Mouse (Mus musculus): ENCODE measurements around the gene Gm20388. TPM values are rescaled to one million over a fixed set of nuclear protein-coding genes. Genes with fewer than 3 reads are reported as not detected.

Gene Gm20388
- polyA plus RNA-seq, 1 experiment, result 0.36 TPM

- Histone ChIP-seq H3K27me3 (ENCODE audit: control insufficient read depth) (no peaks in the 10 kb centered on the region), H3K36me3 (ENCODE audit: control insufficient read depth) (no peaks in the 10 kb centered on the region), H3K4me3 (replicated peaks) (no peak overlapping the region), H3K4me1 (ENCODE audit: control insufficient read depth) (no peaks in the 10 kb centered on the region), H3K9me3 (ENCODE audit: control insufficient read depth, low read length) (no peaks in the 10 kb centered on the region)
- TF ChIP-seq TAL1 (IDR thresholded peaks at IDR 0.05; ENCODE audit: low read length) (no peak), GATA1 (IDR thresholded peaks at IDR 0.05; ENCODE audit: low read length) (no peak)
These were observed 898.4 kb downstream of the Gm20388 start for GRCm38 (mm10) chr8:120809050-120809449.

GRCm38 (mm10) chr8:120811953-120812352, 901.3 kb downstream of the Gm20388 start:
- Histone ChIP-seq H3K4me3 (replicated peaks) (no peak overlapping the region), H3K27me3 (ENCODE audit: control insufficient read depth) (no peaks in the 10 kb centered on the region), H3K4me1 (ENCODE audit: control insufficient read depth) (no peaks in the 10 kb centered on the region), H3K9me3 (ENCODE audit: control insufficient read depth, low read length) (no peaks in the 10 kb centered on the region), H3K36me3 (ENCODE audit: control insufficient read depth) (no peaks in the 10 kb centered on the region)
- TF ChIP-seq GATA1 (IDR thresholded peaks at IDR 0.05; ENCODE audit: low read length) (no peak), TAL1 (IDR thresholded peaks at IDR 0.05; ENCODE audit: low read length) (no peak)

GRCm38 (mm10) chr8:120813028-120813427, 902.4 kb downstream of the Gm20388 start:
- Histone ChIP-seq H3K4me1 (ENCODE audit: control insufficient read depth) (no peaks in the 10 kb centered on the region), H3K36me3 (ENCODE audit: control insufficient read depth) (no peaks in the 10 kb centered on the region), H3K9me3 (ENCODE audit: control insufficient read depth, low read length) (no peaks in the 10 kb centered on the region), H3K4me3 (replicated peaks) (no peak overlapping the region), H3K27me3 (ENCODE audit: control insufficient read depth) (no peaks in the 10 kb centered on the region)
- no peak for TF ChIP-seq TAL1 (IDR thresholded peaks at IDR 0.05; ENCODE audit: low read length)
- no peak for TF ChIP-seq GATA1 (IDR thresholded peaks at IDR 0.05; ENCODE audit: low read length)

- Histone ChIP-seq H3K27me3 (ENCODE audit: control insufficient read depth) (no peaks in the 10 kb centered on the region), H3K9me3 (ENCODE audit: control insufficient read depth, low read length) (no peaks in the 10 kb centered on the region), H3K36me3 (ENCODE audit: control insufficient read depth) (no peaks in the 10 kb centered on the region), H3K4me3 (replicated peaks) (no peak overlapping the region), H3K4me1 (ENCODE audit: control insufficient read depth) (no peaks in the 10 kb centered on the region)
- TF ChIP-seq TAL1 (IDR thresholded peaks at IDR 0.05; ENCODE audit: low read length) (no peak), GATA1 (IDR thresholded peaks at IDR 0.05; ENCODE audit: low read length) (no peak)
These were observed 903.2 kb downstream of the Gm20388 start for GRCm38 (mm10) chr8:120813839-120814238.

GRCm38 (mm10) chr8:120816371-120816770, 905.7 kb downstream of the Gm20388 start:
- no peaks in the 10 kb centered on the region for H3K36me3 ChIP-seq (ENCODE audit: control insufficient read depth)
- no peaks in the 10 kb centered on the region for H3K4me1 ChIP-seq (ENCODE audit: control insufficient read depth)
- H3K4me3 ChIP-seq (replicated peaks), result no peak overlapping the region
- no peaks in the 10 kb centered on the region for H3K27me3 ChIP-seq (ENCODE audit: control insufficient read depth)
- peaks cover 4% of the 10 kb centered on the region for H3K9me3 ChIP-seq (ENCODE audit: control insufficient read depth, low read length)
- no peak for TF ChIP-seq GATA1 (IDR thresholded peaks at IDR 0.05; ENCODE audit: low read length)
- no peak for TF ChIP-seq TAL1 (IDR thresholded peaks at IDR 0.05; ENCODE audit: low read length)

GRCm38 (mm10) chr8:120819906-120820305, 909.3 kb downstream of the Gm20388 start:
- Histone ChIP-seq H3K36me3 (ENCODE audit: control insufficient read depth) (no peaks in the 10 kb centered on the region), H3K27me3 (ENCODE audit: control insufficient read depth) (no peaks in the 10 kb centered on the region), H3K4me1 (ENCODE audit: control insufficient read depth) (no peaks in the 10 kb centered on the region), H3K4me3 (replicated peaks) (no peak overlapping the region), H3K9me3 (ENCODE audit: control insufficient read depth, low read length) (peaks cover 10% of the 10 kb centered on the region)
- no peak for TF ChIP-seq GATA1 (IDR thresholded peaks at IDR 0.05; ENCODE audit: low read length)
- TF ChIP-seq TAL1 (IDR thresholded peaks at IDR 0.05; ENCODE audit: low read length), result no peak

DNA sequence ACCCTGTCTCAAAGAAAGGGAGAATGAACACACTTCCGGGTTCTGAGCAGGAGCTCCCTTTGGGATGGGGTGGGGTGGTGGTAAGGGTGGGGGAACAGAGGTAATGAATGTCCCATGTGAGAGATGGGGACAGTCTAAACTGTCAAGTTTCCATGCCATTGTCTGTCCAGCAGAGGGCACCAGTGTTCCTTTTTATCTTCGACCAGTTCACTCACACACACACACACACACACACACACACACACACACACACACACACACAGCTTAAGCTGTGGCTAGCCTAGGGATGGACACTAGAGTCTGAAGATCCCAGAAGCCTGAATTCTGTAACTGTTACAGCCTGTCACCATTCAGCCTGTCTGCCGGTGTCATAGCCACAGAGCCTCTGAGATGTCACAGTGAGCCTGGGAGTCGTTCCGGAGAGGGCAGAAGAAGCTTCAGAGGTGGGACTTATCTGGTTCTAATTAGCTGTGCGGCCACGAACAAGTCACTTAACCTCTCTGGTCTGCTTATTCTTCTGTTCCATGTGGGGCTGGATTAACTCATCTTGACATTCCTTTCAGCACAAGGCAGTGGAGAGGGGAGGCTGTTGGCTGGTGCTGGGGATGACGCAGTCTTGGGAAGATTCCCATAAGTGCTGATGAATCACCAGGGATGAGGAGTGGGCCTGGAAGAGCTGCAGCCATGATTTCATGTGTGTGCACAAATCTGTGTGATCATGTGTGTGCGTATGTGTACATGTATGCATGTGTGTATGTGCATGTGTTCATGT, 910.9 kb downstream of the Gm20388 start:
- peaks cover 10% of the 10 kb centered on the region for H3K9me3 ChIP-seq (ENCODE audit: control insufficient read depth, low read length)
- no peaks in the 10 kb centered on the region for H3K36me3 ChIP-seq (ENCODE audit: control insufficient read depth)
- no peaks in the 10 kb centered on the region for H3K4me1 ChIP-seq (ENCODE audit: control insufficient read depth)
- H3K4me3 ChIP-seq (replicated peaks), result no peak overlapping the region
- TF ChIP-seq TAL1 (IDR thresholded peaks at IDR 0.05; ENCODE audit: low read length) (no peak), GATA1 (IDR thresholded peaks at IDR 0.05; ENCODE audit: low read length) (no peak)
- H3K27me3 ChIP-seq (ENCODE audit: control insufficient read depth), result no peaks in the 10 kb centered on the region

DNA sequence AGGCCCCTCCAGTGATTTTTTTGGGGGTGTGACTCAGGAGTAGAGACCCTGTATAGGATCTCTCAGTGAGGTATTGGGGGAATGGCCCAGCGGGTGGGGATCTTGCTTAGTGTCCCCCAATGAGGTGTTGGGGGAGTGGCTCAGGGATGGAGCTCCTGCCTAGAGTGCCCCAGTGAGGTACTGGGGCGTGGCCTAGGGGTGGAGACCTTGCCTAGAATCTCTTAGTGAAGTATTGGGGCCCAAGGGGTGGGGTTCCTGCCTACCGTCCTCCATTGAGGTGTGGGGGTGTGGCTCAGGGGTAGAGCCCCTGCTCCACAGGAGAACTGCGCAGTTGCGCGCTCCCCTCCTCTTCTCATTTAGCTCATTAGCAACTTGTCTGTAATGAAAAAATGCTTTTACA, 912.7 kb downstream of the Gm20388 start:
- Histone ChIP-seq H3K27me3 (ENCODE audit: control insufficient read depth) (no peaks in the 10 kb centered on the region), H3K36me3 (ENCODE audit: control insufficient read depth) (no peaks in the 10 kb centered on the region), H3K4me1 (ENCODE audit: control insufficient read depth) (no peaks in the 10 kb centered on the region), H3K9me3 (ENCODE audit: control insufficient read depth, low read length) (peaks cover 10% of the 10 kb centered on the region), H3K4me3 (replicated peaks) (no peak overlapping the region)
- TF ChIP-seq TAL1 (IDR thresholded peaks at IDR 0.05; ENCODE audit: low read length) (no peak), GATA1 (IDR thresholded peaks at IDR 0.05; ENCODE audit: low read length) (no peak)

- Histone ChIP-seq H3K36me3 (ENCODE audit: control insufficient read depth) (no peaks in the 10 kb centered on the region), H3K9me3 (ENCODE audit: control insufficient read depth, low read length) (peaks cover 10% of the 10 kb centered on the region), H3K4me3 (replicated peaks) (no peak overlapping the region), H3K27me3 (ENCODE audit: control insufficient read depth) (no peaks in the 10 kb centered on the region), H3K4me1 (ENCODE audit: control insufficient read depth) (no peaks in the 10 kb centered on the region)
- TF ChIP-seq GATA1 (IDR thresholded peaks at IDR 0.05; ENCODE audit: low read length), result no peak
- no peak for TF ChIP-seq TAL1 (IDR thresholded peaks at IDR 0.05; ENCODE audit: low read length)
These were observed 913.2 kb downstream of the Gm20388 start for GRCm38 (mm10) chr8:120823887-120824286.

Data from erythroblast, embryonic 14.5 days (primary cell).